13 mouse cellular contexts compared by ENCODE assay signal in the genomic region with DNA sequence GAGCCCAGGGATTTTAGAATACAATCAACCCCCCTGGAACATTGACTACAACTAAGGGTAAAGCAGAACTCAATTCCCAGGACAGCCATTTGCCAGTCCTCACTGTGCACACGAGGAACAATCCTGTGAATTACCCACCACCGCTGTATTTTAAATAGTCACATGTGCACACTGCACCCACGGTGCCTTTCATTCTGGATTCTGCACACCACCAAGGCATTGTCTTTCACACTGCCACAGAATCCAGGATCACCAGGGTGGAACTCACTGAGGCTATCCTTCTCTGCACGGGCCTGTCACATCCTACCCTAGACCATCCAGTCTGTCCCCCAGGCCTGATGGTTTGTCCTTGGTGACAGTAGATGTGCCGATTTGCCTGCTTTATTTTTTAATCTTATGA. TPM values are rescaled to one million over a fixed set of nuclear protein-coding genes. Genes with fewer than 3 reads are reported as not detected.
DNase-seq lines count a peak whose midpoint lies in the region; ATAC-seq and TF ChIP-seq lines count a peak whose summit lies in the region.
"Had no signal": no experiment of that assay in that cellular context is flagged by ENCODE, and none has a peak within 500 bp of the region (broad histone marks: within the 10 kb centered on the region; RNA-seq: fewer than 3 reads in every experiment).

No protein-coding gene starts in this region.

- H3K4me3 ChIP-seq in forebrain, embryonic 10.5 days: no peak overlapping the region
- no peak overlapping the region for H3K4me3 ChIP-seq in forebrain, embryonic 11.5 days (ENCODE audit: low read depth, low read length)
- peak overlapping the region in 1 of 3 experiments; percentile 20 for H3K4me3 ChIP-seq in CH12.LX (replicated peaks in 1 of 3; ENCODE audit: low read depth in 2 of 3, low read length in 2 of 3, poor library complexity in 1 of 3)
- H3K4me3 ChIP-seq in hindbrain, embryonic 13.5 days: no peak overlapping the region
- H3K4me3 ChIP-seq in midbrain, embryonic 15.5 days: no peak overlapping the region

- TF ChIP-seq POLR2A in CH12.LX (IDR thresholded peaks at IDR 0.05; ENCODE audit: low read depth, low read length): no peak

- intact Hi-C loops in heart, postnatal 14 days (cut with DNase I): no loop called here

- H3K4me1 ChIP-seq in forebrain, embryonic 10.5 days: peaks cover 21% of the 10 kb centered on the region
- H3K4me1 ChIP-seq in forebrain, embryonic 11.5 days (replicated peaks; ENCODE audit: control insufficient read depth, insufficient read depth, low read length): peaks cover 3% of the 10 kb centered on the region; the same call in 1 of the 2 replicates
- H3K4me1 ChIP-seq in CH12.LX (ENCODE audit: control insufficient read depth in 1 of 2, insufficient read depth in 2 of 2): peaks cover 18 to 85% of the 10 kb centered on the region in 2 experiments
- peaks cover 28% of the 10 kb centered on the region for H3K4me1 ChIP-seq in hindbrain, embryonic 13.5 days (replicated peaks)
- peaks cover 18% of the 10 kb centered on the region for H3K4me1 ChIP-seq in midbrain, embryonic 15.5 days

- peaks cover 75% of the 10 kb centered on the region for H3K79me2 ChIP-seq in CH12.LX (replicated peaks; ENCODE audit: control insufficient read depth, extremely low read depth, insufficient read depth, poor library complexity, severe bottlenecking)

- DNase-seq in forebrain, embryonic 10.5 days (ENCODE audit: extremely low spot score, low spot score): no peak
- DNase-seq in forebrain, embryonic 11.5 days (ENCODE audit: low spot score): no peak
- no peak for DNase-seq in CH12.LX (ENCODE audit: extremely low read depth)
- no peak for DNase-seq in urinary bladder, postnatal 36 days (ENCODE audit: low spot score in 2 of 2)
- no peak for DNase-seq in heart, postnatal 14 days
- DNase-seq: cerebellum, adult 9-11 months; embryo, embryonic 11 days; kidney, postnatal 25 days; thymus, postnatal 4 days had no signal

- no peak for TF ChIP-seq CTCF in CH12.LX (conservative IDR thresholded peaks at IDR 0.05 in 1 of 2, IDR thresholded peaks at IDR 0.05 in 1 of 2; ENCODE audit: low read depth in 2 of 2, low read length in 2 of 2)

- no peak overlapping the region for H3K9ac ChIP-seq in forebrain, embryonic 11.5 days (ENCODE audit: low read length)
- peak overlapping the region; percentile 17 for H3K9ac ChIP-seq in CH12.LX (ENCODE audit: insufficient read depth, low read depth)
- H3K9ac ChIP-seq in hindbrain, embryonic 13.5 days: no peak overlapping the region
- H3K9ac ChIP-seq in midbrain, embryonic 15.5 days: no peak overlapping the region

- H3K36me3 ChIP-seq in forebrain, embryonic 10.5 days (replicated peaks): peaks cover 7% of the 10 kb centered on the region; the same call in 1 of the 2 replicates
- no peaks in the 10 kb centered on the region for H3K36me3 ChIP-seq in forebrain, embryonic 11.5 days (ENCODE audit: control insufficient read depth, insufficient read depth, low read length)
- peaks cover 9 to 11% of the 10 kb centered on the region in 2 experiments for H3K36me3 ChIP-seq in CH12.LX (replicated peaks in 1 of 2; ENCODE audit: control insufficient read depth in 1 of 2, insufficient read depth in 1 of 2, low read length in 1 of 2)
- H3K36me3 ChIP-seq in hindbrain, embryonic 13.5 days: no peaks in the 10 kb centered on the region; the same call in 1 of the 2 replicates
- no peaks in the 10 kb centered on the region for H3K36me3 ChIP-seq in midbrain, embryonic 15.5 days (replicated peaks)

- TF ChIP-seq RAD21 in CH12.LX (IDR thresholded peaks at IDR 0.05; ENCODE audit: low read depth, low read length): no peak

- in situ Hi-C loops in CH12.LX (cut with MboI; ENCODE audit: low pct_ligation_motif_present, low pct_unique_long_range_greater_than_20kb, low sequenced_read_pairs): no loop called here

- no peaks in the 10 kb centered on the region for H3K27me3 ChIP-seq in forebrain, embryonic 10.5 days (ENCODE audit: poor library complexity, severe bottlenecking)
- no peaks in the 10 kb centered on the region for H3K27me3 ChIP-seq in forebrain, embryonic 11.5 days (ENCODE audit: control insufficient read depth, insufficient read depth, low read length)
- no peaks in the 10 kb centered on the region for H3K27me3 ChIP-seq in CH12.LX (replicated peaks)
- H3K27me3 ChIP-seq in hindbrain, embryonic 13.5 days: no peaks in the 10 kb centered on the region
- no peaks in the 10 kb centered on the region for H3K27me3 ChIP-seq in midbrain, embryonic 15.5 days (replicated peaks)

- TF ChIP-seq EP300 in CH12.LX (IDR thresholded peaks at IDR 0.05; ENCODE audit: low read length): no peak

- H3K9me3 ChIP-seq in forebrain, embryonic 10.5 days: no peaks in the 10 kb centered on the region; the same call in 1 of the 2 replicates
- H3K9me3 ChIP-seq in forebrain, embryonic 11.5 days (ENCODE audit: control insufficient read depth, low read length): no peaks in the 10 kb centered on the region
- H3K9me3 ChIP-seq in CH12.LX (replicated peaks; ENCODE audit: low read length): no peaks in the 10 kb centered on the region
- no peaks in the 10 kb centered on the region for H3K9me3 ChIP-seq in hindbrain, embryonic 13.5 days
- no peaks in the 10 kb centered on the region for H3K9me3 ChIP-seq in midbrain, embryonic 15.5 days

- H3K4me2 ChIP-seq in forebrain, embryonic 11.5 days (ENCODE audit: low read depth, low read length, severe bottlenecking): no peak overlapping the region
- peak overlapping the region; percentile 83 for H3K4me2 ChIP-seq in CH12.LX (ENCODE audit: insufficient read depth, low read depth, poor library complexity, severe bottlenecking)
- no peak overlapping the region for H3K4me2 ChIP-seq in hindbrain, embryonic 13.5 days
- H3K4me2 ChIP-seq in midbrain, embryonic 15.5 days: no peak overlapping the region

- ATAC-seq in forebrain, embryonic 11.5 days (replicated peaks; ENCODE audit: low FRiP score): no peak; the same call in 1 of the 2 replicates
- ATAC-seq in hindbrain, embryonic 13.5 days (ENCODE audit: low FRiP score): peak; percentile 21; the same call in 1 of the 2 replicates
- ATAC-seq in midbrain, embryonic 15.5 days (replicated peaks): peak; percentile 38; the same call in 1 of the 2 replicates
- ATAC-seq in inflammation-experienced regulatory T-cells, adult 6 months: no peak

- WGBS in forebrain, embryonic 10.5 days: 78% methylated on average over 5 of the region's 5 CpGs
- 64% methylated on average over 5 of the region's 5 CpGs for WGBS in forebrain, embryonic 11.5 days
- WGBS in hindbrain, embryonic 13.5 days: 21% methylated on average over 5 of the region's 5 CpGs
- WGBS in midbrain, embryonic 15.5 days: 17% methylated on average over 5 of the region's 5 CpGs

- H3K27ac ChIP-seq in forebrain, embryonic 10.5 days: 0 out of 2 replicates have a peak overlapping the region, but pooled peaks have one; percentile 41
- H3K27ac ChIP-seq in forebrain, embryonic 11.5 days (ENCODE audit: low read depth, low read length): no peak overlapping the region
- peak overlapping the region; percentile 98 for H3K27ac ChIP-seq in CH12.LX (ENCODE audit: insufficient read depth, low read depth)
- peak overlapping the region; percentile 71 for H3K27ac ChIP-seq in hindbrain, embryonic 13.5 days
- peak overlapping the region; percentile 28 for H3K27ac ChIP-seq in midbrain, embryonic 15.5 days
- H3K27ac ChIP-seq: stomach, postnatal 0 days had no signal

- dilution Hi-C loops in CH12.LX (cut with MboI; ENCODE audit: extremely low pct_ligation_motif_present, extremely low pct_unique_long_range_greater_than_20kb, low sequenced_read_pairs): no loop called here

TF ChIP-seq in CH12.LX, 34 proteins besides CTCF, POLR2A, EP300 and RAD21:
- TF ChIP-seq TCF12 (IDR thresholded peaks at IDR 0.05; ENCODE audit: low read depth, low read length) (0 out of 2 replicates have a peak, but pooled peaks have one; percentile 6), USF1 (IDR thresholded peaks at IDR 0.05; ENCODE audit: low read depth, low read length) (peak; percentile 15), NRF1 (IDR thresholded peaks at IDR 0.05; ENCODE audit: low read depth, low read length) (no peak), BHLHE40 (IDR thresholded peaks at IDR 0.05; ENCODE audit: low read depth, low read length) (peak; percentile 49), CHD2 (IDR thresholded peaks at IDR 0.05; ENCODE audit: low read length) (no peak)

RNA-seq across cellular contexts. Expression of a gene that starts 30.0 kb away (rescaled TPM):
- 29.7 and 30.6 TPM in 2 replicates for polyA plus RNA-seq in forebrain, embryonic 10.5 days (2016; fragmentation: Nextera tagmentation; extraction: Ambion mirVana)
- 53.1 and 55.7 TPM in 2 replicates for polyA plus RNA-seq in forebrain, embryonic 11.5 days (2014; fragmentation: Nextera tagmentation; extraction: Ambion mirVana)
- total RNA-seq in CH12.LX (2012; rRNA removed): 41.2 and 41.6 TPM in 2 replicates
- total RNA-seq in CH12.LX (2014; rRNA removed): 41.2 and 41.4 TPM in 2 replicates
- polyA plus RNA-seq in CH12.LX (2012; ENCODE audit: insufficient read length, low read depth): 40.9 and 50.1 TPM in 2 replicates
- 47.7 and 50.3 TPM in 2 replicates for polyA plus RNA-seq in hindbrain, embryonic 13.5 days (2015; fragmentation: Nextera tagmentation; extraction: Ambion mirVana)
- 52.0 and 53.8 TPM in 2 replicates for polyA plus RNA-seq in midbrain, embryonic 15.5 days (2015; fragmentation: Nextera tagmentation; extraction: Ambion mirVana)
- 10 to 100 TPM; 34.3 to 58.3 (median 45.7) TPM for polyA plus RNA-seq in inflammation-experienced regulatory T-cells, adult 6 months (2017; shearing (Covaris generic))
- total RNA-seq in heart, postnatal 14 days (2021): 10 to 100 TPM; 46.4 to 46.8 TPM

RNA-seq across cellular contexts. Expression of a gene that starts 30.8 kb away (rescaled TPM):
- 30.9 and 32.7 TPM in 2 replicates for polyA plus RNA-seq in forebrain, embryonic 10.5 days (2016; fragmentation: Nextera tagmentation; extraction: Ambion mirVana)
- 44.6 and 48.4 TPM in 2 replicates for polyA plus RNA-seq in forebrain, embryonic 11.5 days (2014; fragmentation: Nextera tagmentation; extraction: Ambion mirVana)
- total RNA-seq in CH12.LX (2012; rRNA removed) (20.3 and 23.2 TPM in 2 replicates), CH12.LX (2014; rRNA removed) (20.0 and 23.3 TPM in 2 replicates)
- polyA plus RNA-seq in CH12.LX (2012; ENCODE audit: insufficient read length, low read depth): 20.5 and 21.8 TPM in 2 replicates
- polyA plus RNA-seq in hindbrain, embryonic 13.5 days (2015; fragmentation: Nextera tagmentation; extraction: Ambion mirVana): 42.6 and 44.9 TPM in 2 replicates
- polyA plus RNA-seq in midbrain, embryonic 15.5 days (2015; fragmentation: Nextera tagmentation; extraction: Ambion mirVana): 28.3 and 29.2 TPM in 2 replicates
- 10 to 100 TPM; 16.5 to 25.6 (median 19.6) TPM for polyA plus RNA-seq in inflammation-experienced regulatory T-cells, adult 6 months (2017; shearing (Covaris generic))
- 10 to 100 TPM; 28.4 to 31.5 TPM for total RNA-seq in heart, postnatal 14 days (2021)

Comparison
In these comparisons a context has a peak if more than half of its experiments do, and no peak if none do; other contexts are left out.
1. ATAC-seq: peak in hindbrain, embryonic 13.5 days (single experiment) and midbrain, embryonic 15.5 days (single experiment); none in forebrain, embryonic 11.5 days (single experiment) and inflammation-experienced regulatory T-cells, adult 6 months (single experiment).